Comparison of ENCODE assay signal across 14 mouse cellular contexts in genomic region chr1:194363129-194363768, GRCm38 (mm10).
DNase-seq lines count a peak whose midpoint lies in the region; ATAC-seq and TF ChIP-seq lines count a peak whose summit lies in the region.
"Had no signal": no experiment of that assay in that cellular context is flagged by ENCODE, and none has a peak within 500 bp of the region (broad histone marks: within the 10 kb centered on the region; RNA-seq: fewer than 3 reads in every experiment).

No protein-coding gene starts in this region.

- H3K27me3 ChIP-seq in forebrain, embryonic 14.5 days (replicated peaks; ENCODE audit: control insufficient read depth, insufficient read depth, low read length), result no peaks in the 10 kb centered on the region
- no peaks in the 10 kb centered on the region for H3K27me3 ChIP-seq in forebrain, postnatal 0 days (ENCODE audit: insufficient read depth, low read length)
- no peaks in the 10 kb centered on the region for H3K27me3 ChIP-seq in lung, embryonic 14.5 days (ENCODE audit: insufficient read depth, low read length)
- H3K27me3 ChIP-seq in liver, embryonic 11.5 days (replicated peaks; ENCODE audit: control insufficient read depth, insufficient read depth, low read length), result no peaks in the 10 kb centered on the region
- H3K27me3 ChIP-seq in stomach, embryonic 16.5 days (ENCODE audit: control insufficient read depth, insufficient read depth, low read length), result no peaks in the 10 kb centered on the region
- H3K27me3 ChIP-seq: megakaryocyte, embryonic 14.5 days had no signal

- H3K36me3 ChIP-seq in forebrain, embryonic 14.5 days (ENCODE audit: control insufficient read depth, insufficient read depth, low read length), result no peaks in the 10 kb centered on the region
- H3K36me3 ChIP-seq in forebrain, postnatal 0 days (ENCODE audit: insufficient read depth), result no peaks in the 10 kb centered on the region
- no peaks in the 10 kb centered on the region for H3K36me3 ChIP-seq in lung, embryonic 14.5 days (ENCODE audit: insufficient read depth)
- no peaks in the 10 kb centered on the region for H3K36me3 ChIP-seq in liver, embryonic 11.5 days (ENCODE audit: control insufficient read depth, insufficient read depth, low read length)
- no peaks in the 10 kb centered on the region for H3K36me3 ChIP-seq in stomach, embryonic 16.5 days (ENCODE audit: control insufficient read depth, insufficient read depth, low read length)

- no peaks in the 10 kb centered on the region for H3K9me3 ChIP-seq in forebrain, embryonic 14.5 days (replicated peaks; ENCODE audit: control insufficient read depth, low read length)
- no peaks in the 10 kb centered on the region for H3K9me3 ChIP-seq in forebrain, postnatal 0 days (ENCODE audit: low read length)
- H3K9me3 ChIP-seq in lung, embryonic 14.5 days (ENCODE audit: low read depth, low read length), result no peaks in the 10 kb centered on the region
- H3K9me3 ChIP-seq in liver, embryonic 11.5 days (ENCODE audit: control insufficient read depth, low read length), result no peaks in the 10 kb centered on the region
- no peaks in the 10 kb centered on the region for H3K9me3 ChIP-seq in stomach, embryonic 16.5 days (replicated peaks; ENCODE audit: control insufficient read depth, low read length)
- H3K9me3 ChIP-seq: megakaryocyte, embryonic 14.5 days had no signal

- H3K4me2 ChIP-seq in forebrain, embryonic 14.5 days (ENCODE audit: low read length), result no peak overlapping the region
- no peak overlapping the region for H3K4me2 ChIP-seq in forebrain, postnatal 0 days (ENCODE audit: low read depth)
- no peak overlapping the region for H3K4me2 ChIP-seq in lung, embryonic 14.5 days
- H3K4me2 ChIP-seq in liver, embryonic 11.5 days, result no peak overlapping the region
- no peak overlapping the region for H3K4me2 ChIP-seq in stomach, embryonic 16.5 days (ENCODE audit: low read depth, low read length)

- peak; percentile 52; the same call in 1 of the 2 replicates for ATAC-seq in forebrain, embryonic 14.5 days
- no peak for ATAC-seq in forebrain, postnatal 0 days
- ATAC-seq in lung, embryonic 14.5 days (ENCODE audit: insufficient read depth), result no peak
- peak; percentile 62 for ATAC-seq in liver, embryonic 11.5 days (replicated peaks; ENCODE audit: low FRiP score)
- ATAC-seq in stomach, embryonic 16.5 days (ENCODE audit: insufficient read depth, low FRiP score), result peak; percentile 33; the same call in 1 of the 2 replicates

- no peak for TF ChIP-seq CTCF in forebrain, postnatal 0 days (IDR thresholded peaks at IDR 0.05; ENCODE audit: low read depth)
- no peak for TF ChIP-seq CTCF in lung, embryonic 14.5 days (IDR thresholded peaks at IDR 0.05; ENCODE audit: low read depth)

- no peak overlapping the region for H3K9ac ChIP-seq in forebrain, embryonic 14.5 days (ENCODE audit: low read length)
- H3K9ac ChIP-seq in forebrain, postnatal 0 days, result no peak overlapping the region
- H3K9ac ChIP-seq in lung, embryonic 14.5 days, result no peak overlapping the region
- H3K9ac ChIP-seq in liver, embryonic 11.5 days (ENCODE audit: low read depth, low read length), result no peak overlapping the region
- H3K9ac ChIP-seq in stomach, embryonic 16.5 days (ENCODE audit: low read length), result no peak overlapping the region

- no peak overlapping the region for H3K4me3 ChIP-seq in forebrain, embryonic 14.5 days (ENCODE audit: low read depth, low read length)
- H3K4me3 ChIP-seq in forebrain, postnatal 0 days (ENCODE audit: low read depth, low read length), result no peak overlapping the region
- no peak overlapping the region for H3K4me3 ChIP-seq in lung, embryonic 14.5 days (ENCODE audit: low read depth, low read length)
- H3K4me3 ChIP-seq in liver, embryonic 11.5 days (ENCODE audit: low read depth, low read length), result no peak overlapping the region
- no peak overlapping the region for H3K4me3 ChIP-seq in stomach, embryonic 16.5 days (replicated peaks; ENCODE audit: low read length)
- H3K4me3 ChIP-seq: erythroblast, embryonic 14.5 days; megakaryocyte, embryonic 14.5 days had no signal

- no peak overlapping the region for H3K27ac ChIP-seq in forebrain, embryonic 14.5 days (ENCODE audit: low read depth, low read length)
- H3K27ac ChIP-seq in forebrain, postnatal 0 days (ENCODE audit: low read depth, low read length), result no peak overlapping the region
- peak overlapping the region; percentile 24; the same call in 1 of the 2 replicates for H3K27ac ChIP-seq in lung, embryonic 14.5 days (ENCODE audit: low read depth)
- no peak overlapping the region for H3K27ac ChIP-seq in liver, embryonic 11.5 days (ENCODE audit: low read depth, low read length)
- H3K27ac ChIP-seq in stomach, embryonic 16.5 days (ENCODE audit: low read length), result no peak overlapping the region

- DNase-seq in forebrain, embryonic 14.5 days (ENCODE audit: low spot score), result peak; percentile 29
- DNase-seq in forebrain, postnatal 0 days, result no peak
- DNase-seq in lung, embryonic 14.5 days, result peak; percentile 5
- no peak for DNase-seq in lung, adult 18-20 months
- DNase-seq in liver, embryonic 11.5 days (ENCODE audit: low spot score), result no peak
- no peak for DNase-seq in thymus, postnatal 25 days
- DNase-seq in lung, postnatal 25 days (ENCODE audit: low spot score), result no peak
- DNase-seq: adrenal gland, postnatal 10 days; cerebellum, adult 11-12 months; kidney, postnatal 14 days; thymus, postnatal 4 days had no signal

- no peaks in the 10 kb centered on the region for H3K4me1 ChIP-seq in forebrain, embryonic 14.5 days (ENCODE audit: control insufficient read depth, insufficient read depth, low read length)
- no peaks in the 10 kb centered on the region for H3K4me1 ChIP-seq in forebrain, postnatal 0 days (ENCODE audit: insufficient read depth)
- no peaks in the 10 kb centered on the region for H3K4me1 ChIP-seq in lung, embryonic 14.5 days (ENCODE audit: insufficient read depth)
- H3K4me1 ChIP-seq in liver, embryonic 11.5 days (replicated peaks; ENCODE audit: control insufficient read depth, insufficient read depth, low read length), result no peaks in the 10 kb centered on the region
- H3K4me1 ChIP-seq in stomach, embryonic 16.5 days (ENCODE audit: control insufficient read depth, insufficient read depth, low read length), result 0 out of 2 replicates have a peak, but pooled peaks cover 3% of the 10 kb centered on the region
- H3K4me1 ChIP-seq: megakaryocyte, embryonic 14.5 days had no signal

- 26% methylated on average over 1 of the region's 1 CpGs for WGBS in forebrain, embryonic 14.5 days
- 25% methylated on average over 1 of the region's 1 CpGs for WGBS in forebrain, postnatal 0 days
- 34% methylated on average over 1 of the region's 1 CpGs for WGBS in lung, embryonic 14.5 days
- whole genome bisulfite sequencing in liver, embryonic 11.5 days, result 44% methylated on average over 1 of the region's 1 CpGs
- WGBS in stomach, embryonic 16.5 days, result 5% methylated on average over 1 of the region's 1 CpGs

Comparison
In these comparisons a context has a peak if more than half of its experiments do, and no peak if none do; other contexts are left out.
1. ATAC-seq: peak in forebrain, embryonic 14.5 days (single experiment), liver, embryonic 11.5 days (single experiment) and stomach, embryonic 16.5 days (single experiment); none in forebrain, postnatal 0 days (single experiment) and lung, embryonic 14.5 days (single experiment).
2. DNase-seq: peak in forebrain, embryonic 14.5 days (single experiment) and lung, embryonic 14.5 days (single experiment); none in forebrain, postnatal 0 days (single experiment), lung, adult 18-20 months (0 of 2), liver, embryonic 11.5 days (single experiment), thymus, postnatal 25 days (single experiment) and lung, postnatal 25 days (single experiment).